Comparison of ENCODE assay signal across 8 mouse cellular contexts in genomic region chr4:133563123-133563571, GRCm38 (mm10). TPM values are rescaled to one million over a fixed set of nuclear protein-coding genes. Genes with fewer than 3 reads are reported as not detected.
DNase-seq lines count a peak whose midpoint lies in the region; ATAC-seq and TF ChIP-seq lines count a peak whose summit lies in the region.

No protein-coding gene starts in this region.

- TF ChIP-seq CTCF in midbrain, postnatal 0 days (IDR thresholded peaks at IDR 0.05): no peak

- DNase-seq in midbrain, postnatal 0 days (ENCODE audit: low spot score): peak; percentile 60
- peak; percentile 93 for DNase-seq in adrenal gland, postnatal 36 days
- DNase-seq in urinary bladder, adult 18-20 months (ENCODE audit: low spot score in 2 of 2): no peak
- no peak for DNase-seq in spleen, postnatal 14 days (ENCODE audit: low spot score in 2 of 2)

- no peak overlapping the region for H3K27ac ChIP-seq in midbrain, postnatal 0 days (ENCODE audit: low read depth, low read length)
- no peak overlapping the region for H3K27ac ChIP-seq in midbrain, embryonic 15.5 days

- no peaks in the 10 kb centered on the region for H3K9me3 ChIP-seq in midbrain, postnatal 0 days (ENCODE audit: low read length)
- no peaks in the 10 kb centered on the region for H3K9me3 ChIP-seq in midbrain, embryonic 15.5 days

- H3K9ac ChIP-seq in midbrain, postnatal 0 days (replicated peaks; ENCODE audit: low read length, poor library complexity, severe bottlenecking): no peak overlapping the region
- H3K9ac ChIP-seq in midbrain, embryonic 15.5 days: no peak overlapping the region

- no peak overlapping the region for H3K4me3 ChIP-seq in midbrain, postnatal 0 days (ENCODE audit: low read depth, low read length)
- no peak overlapping the region for H3K4me3 ChIP-seq in midbrain, embryonic 15.5 days

- 65% methylated on average over 11 of the region's 11 CpGs for WGBS in midbrain, postnatal 0 days
- 72% methylated on average over 11 of the region's 11 CpGs for WGBS in midbrain, embryonic 15.5 days

- no peaks in the 10 kb centered on the region for H3K36me3 ChIP-seq in midbrain, postnatal 0 days (ENCODE audit: insufficient read depth, low read length)
- no peaks in the 10 kb centered on the region for H3K36me3 ChIP-seq in midbrain, embryonic 15.5 days (replicated peaks)

- ATAC-seq in midbrain, postnatal 0 days (ENCODE audit: low FRiP score): no peak
- no peak for ATAC-seq in midbrain, embryonic 15.5 days (replicated peaks)
- ATAC-seq in granulocyte monocyte progenitor cell, adult 5-6 weeks (replicated peaks; ENCODE audit: poor library complexity, severe bottlenecking): peak; percentile 87
- peak; percentile 68 for ATAC-seq in megakaryocyte progenitor cell, adult 5-6 weeks (replicated peaks; ENCODE audit: poor library complexity)
- ATAC-seq in erythroid progenitor cell, adult 5-6 weeks (replicated peaks; ENCODE audit: low FRiP score, poor library complexity, severe bottlenecking): no peak

- no peaks in the 10 kb centered on the region for H3K4me1 ChIP-seq in midbrain, postnatal 0 days (ENCODE audit: insufficient read depth, low read length)
- no peaks in the 10 kb centered on the region for H3K4me1 ChIP-seq in midbrain, embryonic 15.5 days

- H3K4me2 ChIP-seq in midbrain, postnatal 0 days (ENCODE audit: low read depth, low read length, poor library complexity, severe bottlenecking): no peak overlapping the region
- no peak overlapping the region for H3K4me2 ChIP-seq in midbrain, embryonic 15.5 days

- H3K27me3 ChIP-seq in midbrain, postnatal 0 days (ENCODE audit: insufficient read depth, low read length): no peaks in the 10 kb centered on the region
- H3K27me3 ChIP-seq in midbrain, embryonic 15.5 days (replicated peaks): no peaks in the 10 kb centered on the region

RNA-seq across cellular contexts. Expression of gene Nr0b2, which starts 10.0 kb away (rescaled TPM):
- not detected in 2 replicates for total RNA-seq in midbrain, postnatal 0 days (2014; rRNA removed)
- not detected in 2 replicates for polyA plus RNA-seq in midbrain, postnatal 0 days (2015; fragmentation: Nextera tagmentation; extraction: Ambion mirVana)
- polyA plus RNA-seq in midbrain, embryonic 15.5 days (2015; fragmentation: Nextera tagmentation; extraction: Ambion mirVana): 0.15 TPM in 1 of 2 replicates, not detected in the other
- total RNA-seq in adrenal gland, postnatal 36 days (2021): 10 to 100 TPM; 27.9 to 52.7 TPM
- 4.0 and 6.4 TPM in 2 replicates for total RNA-seq in granulocyte monocyte progenitor cell, adult 5-6 weeks (2014; fragmentation: Nextera tagmentation)
- total RNA-seq in granulocyte monocyte progenitor cell, adult 5-6 weeks (2017): 1.4 and 2.0 TPM in 2 replicates
- total RNA-seq in megakaryocyte progenitor cell, adult 5-6 weeks (2015): 2.9 and 3.1 TPM in 2 replicates
- total RNA-seq in megakaryocyte progenitor cell, adult 5-6 weeks (2017): 0.54 and 2.7 TPM in 2 replicates
- total RNA-seq in erythroid progenitor cell, adult 5-6 weeks (2015; ENCODE audit: low replicate concordance): not detected in 2 replicates
- total RNA-seq in erythroid progenitor cell, adult 5-6 weeks (2017; ENCODE audit: low replicate concordance): not detected in 2 replicates

RNA-seq across cellular contexts. Expression of gene Gpatch3, which starts 11.4 kb away (rescaled TPM):
- 8.7 and 10.3 TPM in 2 replicates for total RNA-seq in midbrain, postnatal 0 days (2014; rRNA removed)
- polyA plus RNA-seq in midbrain, postnatal 0 days (2015; fragmentation: Nextera tagmentation; extraction: Ambion mirVana): 5.6 and 6.3 TPM in 2 replicates
- 8.1 and 9.1 TPM in 2 replicates for polyA plus RNA-seq in midbrain, embryonic 15.5 days (2015; fragmentation: Nextera tagmentation; extraction: Ambion mirVana)
- total RNA-seq in adrenal gland, postnatal 36 days (2021): 1 to 10 TPM; 4.8 to 5.7 TPM
- total RNA-seq in granulocyte monocyte progenitor cell, adult 5-6 weeks (2014; fragmentation: Nextera tagmentation): 4.2 and 17.8 TPM in 2 replicates
- total RNA-seq in granulocyte monocyte progenitor cell, adult 5-6 weeks (2017): 18.3 and 23.7 TPM in 2 replicates
- 1.6 and 2.9 TPM in 2 replicates for total RNA-seq in megakaryocyte progenitor cell, adult 5-6 weeks (2015)
- 14.9 and 28.7 TPM in 2 replicates for total RNA-seq in megakaryocyte progenitor cell, adult 5-6 weeks (2017)
- total RNA-seq in erythroid progenitor cell, adult 5-6 weeks (2015; ENCODE audit: low replicate concordance): 1.7 and 3.6 TPM in 2 replicates
- 4.1 and 19.7 TPM in 2 replicates for total RNA-seq in erythroid progenitor cell, adult 5-6 weeks (2017; ENCODE audit: low replicate concordance)

RNA-seq across cellular contexts. Expression of gene Nudc, which starts 17.4 kb away (rescaled TPM):
- 94.8 and 109 TPM in 2 replicates for total RNA-seq in midbrain, postnatal 0 days (2014; rRNA removed)
- polyA plus RNA-seq in midbrain, postnatal 0 days (2015; fragmentation: Nextera tagmentation; extraction: Ambion mirVana): 227 and 262 TPM in 2 replicates
- 246 and 255 TPM in 2 replicates for polyA plus RNA-seq in midbrain, embryonic 15.5 days (2015; fragmentation: Nextera tagmentation; extraction: Ambion mirVana)
- 100 to 1,000 TPM; 152 to 166 TPM for total RNA-seq in adrenal gland, postnatal 36 days (2021)
- total RNA-seq in granulocyte monocyte progenitor cell, adult 5-6 weeks (2014; fragmentation: Nextera tagmentation): 246 and 253 TPM in 2 replicates
- total RNA-seq in granulocyte monocyte progenitor cell, adult 5-6 weeks (2017): 262 and 283 TPM in 2 replicates
- total RNA-seq in megakaryocyte progenitor cell, adult 5-6 weeks (2015): 181 and 191 TPM in 2 replicates
- total RNA-seq in megakaryocyte progenitor cell, adult 5-6 weeks (2017): 289 and 309 TPM in 2 replicates
- 57.3 and 70.0 TPM in 2 replicates for total RNA-seq in erythroid progenitor cell, adult 5-6 weeks (2015; ENCODE audit: low replicate concordance)
- total RNA-seq in erythroid progenitor cell, adult 5-6 weeks (2017; ENCODE audit: low replicate concordance): 55.3 and 88.5 TPM in 2 replicates

RNA-seq across cellular contexts. Expression of gene Gpn2, which starts 21.0 kb away (rescaled TPM):
- total RNA-seq in midbrain, postnatal 0 days (2014; rRNA removed): 22.7 and 23.6 TPM in 2 replicates
- 16.2 and 16.7 TPM in 2 replicates for polyA plus RNA-seq in midbrain, postnatal 0 days (2015; fragmentation: Nextera tagmentation; extraction: Ambion mirVana)
- 18.2 and 21.2 TPM in 2 replicates for polyA plus RNA-seq in midbrain, embryonic 15.5 days (2015; fragmentation: Nextera tagmentation; extraction: Ambion mirVana)
- total RNA-seq in adrenal gland, postnatal 36 days (2021): 10 to 100 TPM; 16.4 to 21.4 TPM
- 11.5 and 16.2 TPM in 2 replicates for total RNA-seq in granulocyte monocyte progenitor cell, adult 5-6 weeks (2014; fragmentation: Nextera tagmentation)
- 21.3 and 27.2 TPM in 2 replicates for total RNA-seq in granulocyte monocyte progenitor cell, adult 5-6 weeks (2017)
- total RNA-seq in megakaryocyte progenitor cell, adult 5-6 weeks (2015): 17.1 and 21.6 TPM in 2 replicates
- total RNA-seq in megakaryocyte progenitor cell, adult 5-6 weeks (2017): 17.5 and 22.2 TPM in 2 replicates
- 4.2 and 12.3 TPM in 2 replicates for total RNA-seq in erythroid progenitor cell, adult 5-6 weeks (2015; ENCODE audit: low replicate concordance)
- 4.2 and 5.0 TPM in 2 replicates for total RNA-seq in erythroid progenitor cell, adult 5-6 weeks (2017; ENCODE audit: low replicate concordance)

RNA-seq across cellular contexts. Expression of gene Sfn, which starts 38.8 kb away (rescaled TPM):
- 2.0 and 3.6 TPM in 2 replicates for total RNA-seq in midbrain, postnatal 0 days (2014; rRNA removed)
- 0.67 and 0.86 TPM in 2 replicates for polyA plus RNA-seq in midbrain, postnatal 0 days (2015; fragmentation: Nextera tagmentation; extraction: Ambion mirVana)
- 1.2 and 3.4 TPM in 2 replicates for polyA plus RNA-seq in midbrain, embryonic 15.5 days (2015; fragmentation: Nextera tagmentation; extraction: Ambion mirVana)
- 1 to 10 TPM; 1.2 to 1.4 TPM for total RNA-seq in adrenal gland, postnatal 36 days (2021)
- total RNA-seq in granulocyte monocyte progenitor cell, adult 5-6 weeks (2014; fragmentation: Nextera tagmentation): 2.8 and 3.1 TPM in 2 replicates
- 3.6 and 4.3 TPM in 2 replicates for total RNA-seq in granulocyte monocyte progenitor cell, adult 5-6 weeks (2017)
- total RNA-seq in megakaryocyte progenitor cell, adult 5-6 weeks (2015): 3.6 and 3.7 TPM in 2 replicates
- total RNA-seq in megakaryocyte progenitor cell, adult 5-6 weeks (2017): 2.9 and 4.7 TPM in 2 replicates
- total RNA-seq in erythroid progenitor cell, adult 5-6 weeks (2015; ENCODE audit: low replicate concordance): 2.9 TPM in 1 of 2 replicates, not detected in the other
- 0.64 TPM in 1 of 2 replicates, not detected in the other for total RNA-seq in erythroid progenitor cell, adult 5-6 weeks (2017; ENCODE audit: low replicate concordance)

Comparison
In these comparisons a context has a peak if more than half of its experiments do, and no peak if none do; other contexts are left out.
1. ATAC-seq: peak in granulocyte monocyte progenitor cell, adult 5-6 weeks (single experiment) and megakaryocyte progenitor cell, adult 5-6 weeks (single experiment); none in midbrain, postnatal 0 days (single experiment), midbrain, embryonic 15.5 days (single experiment) and erythroid progenitor cell, adult 5-6 weeks (single experiment).
2. DNase-seq: peak in midbrain, postnatal 0 days (single experiment) and adrenal gland, postnatal 36 days (2 of 2); none in urinary bladder, adult 18-20 months (0 of 2) and spleen, postnatal 14 days (0 of 2).